Mouse (Mus musculus): ENCODE results near the gene Aldh3a1.

The Aldh3a1 gene

DNA sequence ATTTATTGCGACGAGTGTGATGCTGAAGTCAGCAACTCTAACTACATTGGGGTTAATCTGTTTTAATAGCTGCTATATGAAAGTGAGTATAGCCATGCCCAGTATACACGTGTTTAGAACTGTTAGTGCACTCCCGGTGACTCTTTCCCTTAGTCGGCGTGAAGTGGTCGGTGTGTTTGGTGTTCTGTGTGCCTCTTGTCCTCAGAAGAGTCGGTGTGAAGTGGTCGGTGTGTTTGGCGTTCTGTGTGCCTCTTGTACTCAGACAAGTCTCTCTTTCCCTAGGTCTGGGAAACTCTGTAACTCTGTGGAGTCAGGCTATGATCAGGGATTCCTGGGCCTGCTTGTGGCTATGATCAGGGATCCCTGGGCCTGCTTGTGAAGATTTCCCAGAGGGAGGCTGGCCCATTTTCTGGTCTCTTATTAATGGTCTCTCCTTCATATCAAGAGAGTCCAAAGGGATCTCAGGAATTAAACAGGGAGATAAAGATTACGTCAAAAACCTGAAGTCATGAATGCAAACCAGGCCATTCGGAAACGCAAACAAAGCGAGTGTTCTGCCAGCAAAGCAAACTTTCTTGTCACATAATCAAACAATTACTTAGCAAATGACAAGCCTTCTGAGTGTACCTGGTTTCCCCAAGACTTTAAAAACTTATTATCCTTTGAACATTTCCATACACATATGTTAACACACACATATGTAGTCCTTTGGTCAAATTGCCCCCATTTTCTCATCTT lies 10.6 kb upstream of the Aldh3a1 start:
- DNase-seq (ENCODE audit: low spot score), result no peak

- peak; percentile 85 for DNase-seq (ENCODE audit: low spot score)
Measured at GRCm38 (mm10) chr11:61197935-61198334, 9.4 kb upstream of the Aldh3a1 start.

DNA sequence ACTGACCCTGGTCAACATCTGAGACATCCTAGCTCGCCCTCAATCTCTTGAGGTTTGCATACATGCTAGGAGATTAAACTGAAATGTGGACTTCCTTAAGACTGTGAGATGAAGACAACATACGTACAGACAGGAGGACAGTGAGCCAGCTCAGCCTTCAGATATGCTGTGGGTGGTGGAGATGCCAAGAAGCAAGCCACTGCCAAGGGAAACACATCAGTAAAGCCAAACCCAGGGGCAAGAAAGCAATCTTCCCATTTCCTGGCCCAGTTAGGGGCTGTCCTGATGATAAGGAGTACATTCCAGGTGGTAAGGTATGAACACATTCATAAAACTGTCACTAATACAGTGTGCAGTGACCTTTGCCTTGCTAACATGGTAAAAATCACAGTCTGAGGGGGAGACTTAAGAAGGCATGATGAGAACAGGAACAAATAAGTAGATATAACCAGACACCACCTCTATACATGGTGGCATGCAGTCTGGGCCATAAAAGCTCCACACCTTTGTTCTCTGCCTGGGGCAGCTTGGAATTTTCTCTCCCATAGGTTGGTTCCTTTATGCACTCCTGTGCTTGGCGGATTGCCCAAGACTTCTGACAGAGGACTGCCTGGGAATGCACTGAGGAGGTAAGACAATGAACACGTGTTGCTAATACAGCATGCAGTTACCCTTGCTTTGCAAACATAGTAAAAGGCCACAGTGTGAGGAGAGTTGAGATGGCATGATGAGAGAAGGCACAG lies 7.5 kb upstream of the Aldh3a1 start:
- no peak for DNase-seq (ENCODE audit: low spot score)

DNA sequence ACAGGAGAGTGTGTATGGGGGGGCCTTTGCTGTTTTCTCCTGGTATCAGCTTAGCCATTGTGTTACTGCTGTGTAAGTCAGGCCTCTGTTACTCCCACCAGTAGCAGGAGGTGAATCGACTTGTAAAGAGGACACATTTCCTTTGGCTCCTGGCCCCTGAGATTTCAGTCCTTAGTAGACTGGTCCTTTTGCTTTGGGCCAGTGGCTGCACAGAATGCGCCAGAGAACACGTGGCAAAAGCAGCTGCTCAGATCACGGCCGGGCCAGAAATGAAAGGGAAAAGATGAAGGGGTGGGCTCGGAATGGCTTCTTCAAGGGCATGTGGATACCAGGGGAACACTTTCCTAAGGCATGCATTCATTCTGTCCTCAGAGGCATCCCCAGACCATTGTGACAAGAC lies 5.2 kb upstream of the Aldh3a1 start:
- no peak for DNase-seq (ENCODE audit: low spot score)

DNA sequence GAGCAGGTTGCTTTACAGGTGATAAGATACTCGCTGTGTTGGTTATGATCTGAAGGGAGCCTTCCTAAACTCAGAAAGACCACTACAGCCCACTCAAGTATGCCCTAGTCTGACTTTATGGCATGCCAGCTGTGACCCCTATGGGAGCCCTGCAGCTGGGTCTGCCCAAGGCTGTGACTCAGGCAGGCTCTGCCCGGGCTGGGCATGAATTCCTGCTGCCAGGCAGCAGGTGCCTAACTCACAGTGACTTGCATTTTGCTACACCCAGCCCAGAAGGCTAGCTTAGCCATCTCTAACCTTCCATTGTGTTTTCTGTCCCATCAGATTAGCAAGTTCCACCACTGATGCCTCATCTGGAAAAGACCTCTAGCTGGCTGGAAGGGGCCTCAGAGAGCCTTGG lies 4.5 kb upstream of the Aldh3a1 start:
- DNase-seq (ENCODE audit: low spot score), result no peak

DNA sequence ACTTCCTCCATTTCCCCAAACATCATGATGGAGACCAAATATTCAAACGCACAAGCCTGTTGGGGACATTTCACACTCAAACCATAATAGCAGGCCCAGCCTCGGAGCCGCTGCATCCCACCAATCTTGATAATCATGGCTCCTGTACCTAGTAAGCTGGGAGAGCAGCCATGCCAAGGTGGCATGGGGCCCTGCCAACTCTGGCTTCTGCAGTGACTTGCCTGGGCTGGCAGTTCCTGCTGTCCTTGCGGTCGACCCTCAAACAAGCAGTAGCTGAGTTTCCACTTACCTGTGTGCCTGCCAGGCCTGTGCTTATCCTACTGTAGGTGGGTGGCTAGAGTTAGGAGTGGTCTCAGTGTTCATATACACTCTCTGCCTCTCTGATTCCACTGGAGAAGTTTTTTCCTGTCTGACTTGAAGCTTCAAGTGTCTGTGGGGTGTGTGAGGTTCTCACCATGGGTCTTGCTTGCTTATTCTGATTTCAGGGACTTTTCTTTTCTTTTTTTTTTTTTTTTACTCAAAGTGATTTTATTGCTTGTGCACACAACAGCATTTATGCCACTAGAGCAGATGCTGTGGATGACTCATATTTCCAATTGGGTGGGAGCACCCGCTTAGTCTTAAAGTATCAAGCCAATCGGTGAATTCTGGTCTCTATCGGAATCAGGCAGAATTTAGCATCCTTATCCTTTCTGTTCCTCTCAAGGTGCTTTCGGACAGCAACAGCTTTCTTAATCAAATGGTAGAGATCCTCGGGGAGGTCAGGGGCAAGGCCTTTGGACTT lies 2.0 kb upstream of the Aldh3a1 start:
- no peak for DNase-seq (ENCODE audit: low spot score)

DNA sequence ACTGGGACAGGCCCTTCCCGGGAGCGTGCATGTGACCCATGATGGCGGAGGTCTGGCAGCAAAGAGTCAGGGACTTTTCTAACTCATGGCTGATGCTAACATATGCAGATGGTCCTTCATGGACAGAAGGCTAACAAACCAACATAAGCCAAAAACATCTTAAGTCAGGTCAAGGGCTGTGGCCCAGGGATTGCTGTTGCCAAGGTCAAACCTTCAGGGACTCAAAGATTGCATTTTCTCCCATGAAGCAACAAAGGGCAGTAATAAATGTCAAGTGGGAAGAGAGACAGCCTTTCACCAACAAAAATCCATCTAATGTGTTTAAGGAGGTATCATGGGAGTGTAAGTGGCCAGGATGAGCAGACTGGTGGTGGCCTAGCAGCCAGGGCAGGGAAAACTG lies 1.2 kb upstream of the Aldh3a1 start:
- DNase-seq (ENCODE audit: low spot score), result no peak

- peak; percentile 24 for DNase-seq (ENCODE audit: low spot score)
Measured at GRCm38 (mm10) chr11:61208316-61208715, 979 bp downstream of the Aldh3a1 start.

- DNase-seq (ENCODE audit: low spot score), result no peak
Measured at GRCm38 (mm10) chr11:61212102-61212501, 4.8 kb downstream of the Aldh3a1 start.

DNA sequence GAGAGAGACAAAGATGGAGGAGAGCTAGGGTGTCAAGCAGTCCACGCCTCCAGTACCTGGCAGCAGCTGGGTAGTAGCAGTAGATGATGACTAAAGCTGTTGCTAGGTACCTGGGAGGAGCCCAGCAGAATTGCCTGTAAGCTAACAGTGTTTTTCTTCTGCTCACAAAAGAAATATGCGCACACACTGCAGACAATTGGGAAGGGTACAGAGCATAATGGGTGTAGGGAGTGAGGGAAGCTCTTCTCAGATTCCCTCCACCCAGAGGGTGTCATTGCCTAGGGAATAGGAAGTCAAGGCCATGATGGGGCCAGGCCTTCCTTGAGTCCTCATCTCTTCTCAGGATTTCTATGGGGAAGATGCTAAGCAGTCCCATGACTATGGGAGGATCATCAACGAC lies 8.6 kb downstream of the Aldh3a1 start:
- no peak for DNase-seq (ENCODE audit: low spot score)

DNA sequence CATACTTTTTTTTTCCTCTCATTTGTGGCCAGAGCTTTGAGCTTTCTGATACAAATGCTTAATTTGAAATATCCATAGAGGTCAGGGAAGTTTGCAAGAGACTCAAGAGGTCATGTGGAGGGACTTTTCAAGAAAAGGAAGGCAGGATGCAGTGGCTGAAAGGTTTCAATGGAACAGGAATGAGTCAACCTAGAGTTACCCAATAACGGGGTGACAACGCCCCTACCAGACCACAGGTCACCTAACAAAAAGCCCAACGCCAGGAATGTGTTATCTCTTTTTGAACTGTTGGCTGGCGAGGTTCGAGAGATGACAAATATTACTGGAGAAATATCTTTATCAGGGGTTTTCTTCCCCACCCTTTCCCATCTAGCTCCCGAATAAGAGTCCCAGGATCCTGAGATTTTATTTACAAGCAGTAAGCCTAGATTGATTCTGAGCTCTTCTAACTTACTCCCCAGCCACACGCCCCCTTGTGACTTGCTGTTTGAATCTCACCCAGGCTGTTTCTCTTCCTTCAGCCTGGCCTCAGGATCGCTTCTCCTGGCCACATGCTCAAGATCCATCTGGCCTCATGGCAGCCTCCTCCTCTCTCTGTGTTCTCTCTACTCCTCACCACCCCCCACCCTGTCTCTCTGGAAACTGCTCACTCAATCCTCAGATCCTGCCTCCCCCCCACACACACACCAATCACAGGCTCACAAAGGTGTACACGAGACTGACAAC lies 13.0 kb downstream of the Aldh3a1 start:
- peak; percentile 32 for DNase-seq (ENCODE audit: low spot score)

- DNase-seq (ENCODE audit: low spot score), result no peak
Measured at GRCm38 (mm10) chr11:61222007-61222406, 14.7 kb downstream of the Aldh3a1 start.

GRCm38 (mm10) chr11:61222971-61223745 lies 15.8 kb downstream of the Aldh3a1 start:
- peak; percentile 62 for DNase-seq (ENCODE audit: low spot score)

- DNase-seq (ENCODE audit: low spot score), result no peak
Measured at GRCm38 (mm10) chr11:61224234-61224744, 17.0 kb downstream of the Aldh3a1 start.

- DNase-seq (ENCODE audit: low spot score), result no peak
Measured at GRCm38 (mm10) chr11:61224907-61225306, 17.6 kb downstream of the Aldh3a1 start.

GRCm38 (mm10) chr11:61225511-61225910 lies 18.2 kb downstream of the Aldh3a1 start:
- no peak for DNase-seq (ENCODE audit: low spot score)

GRCm38 (mm10) chr11:61225941-61226412 lies 18.6 kb downstream of the Aldh3a1 start:
- peak; percentile 71 for DNase-seq (ENCODE audit: low spot score)

DNA sequence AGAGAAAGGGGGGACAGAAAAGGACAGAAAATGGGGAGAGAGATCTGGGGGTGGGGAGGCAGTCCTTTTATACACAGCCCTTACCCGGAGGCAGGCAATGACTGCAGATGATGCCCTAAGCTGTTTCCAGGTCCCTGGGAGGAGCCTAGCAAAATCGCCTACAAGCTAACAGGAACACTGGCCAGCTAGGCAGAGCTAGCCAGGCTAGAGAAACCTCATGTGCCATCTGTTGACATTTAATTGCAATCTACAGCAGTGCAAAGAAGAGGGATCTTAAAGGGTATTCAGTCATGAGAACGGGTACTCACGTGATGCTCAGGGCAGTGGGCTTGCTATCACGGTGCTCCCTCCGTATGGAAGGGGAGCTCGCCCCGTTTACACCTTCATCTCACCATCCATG lies 20.5 kb downstream of the Aldh3a1 start:
- DNase-seq (ENCODE audit: low spot score), result peak; percentile 19

DNA sequence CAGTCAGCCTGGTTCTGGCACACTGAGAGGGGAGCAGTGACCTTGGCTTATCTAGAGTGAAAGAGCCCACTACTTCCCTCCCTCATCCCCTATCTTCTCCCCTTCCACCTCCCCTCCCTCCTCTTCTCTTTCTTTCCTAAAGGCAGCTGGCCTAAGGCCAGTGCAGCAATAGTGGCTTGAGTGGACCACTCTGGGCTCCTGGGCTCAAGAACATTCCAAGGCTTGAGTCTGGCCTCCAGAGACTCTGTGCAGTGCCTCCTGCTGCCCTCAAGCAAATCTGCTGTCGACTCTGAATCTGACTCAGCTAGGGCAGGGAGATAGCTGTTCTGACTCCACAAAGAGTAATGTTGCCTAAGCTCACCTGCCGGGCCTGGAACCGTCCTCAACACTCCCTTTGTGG lies 21.1 kb downstream of the Aldh3a1 start:
- DNase-seq (ENCODE audit: low spot score), result peak; percentile 12

GRCm38 (mm10) chr11:61231329-61231728 lies 24.0 kb downstream of the Aldh3a1 start:
- peak; percentile 78 for DNase-seq (ENCODE audit: low spot score)

DNA sequence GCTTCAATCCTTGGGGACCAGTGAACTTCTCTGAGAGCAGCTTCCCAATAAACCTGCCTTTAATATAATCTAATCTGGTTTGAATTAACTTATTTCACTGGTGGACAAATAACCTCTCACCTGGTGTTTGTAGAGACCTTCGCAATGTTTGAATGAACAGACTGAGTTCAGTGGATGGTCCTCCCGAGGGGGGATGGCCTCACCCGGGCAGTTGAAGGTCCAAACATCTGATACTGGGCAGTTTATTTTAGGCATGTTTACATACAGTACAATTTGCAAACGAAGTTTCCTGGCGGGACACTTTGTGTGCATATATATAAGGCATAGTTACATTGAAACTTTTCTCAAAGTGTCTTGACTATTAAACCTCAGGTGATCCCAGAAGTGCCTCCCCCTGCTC lies 26.8 kb downstream of the Aldh3a1 start:
- DNase-seq (ENCODE audit: low spot score), result no peak

All from adipocyte (in vitro differentiated cells).